In genomic region chr14:31493901-31494300, GRCm38 (mm10) we compare ENCODE assay signal across 8 mouse cellular contexts. TPM values are rescaled to one million over a fixed set of nuclear protein-coding genes. Genes with fewer than 3 reads are reported as not detected.
DNase-seq lines count a peak whose midpoint lies in the region; ATAC-seq lines count a peak whose summit lies in the region.

No protein-coding gene starts in this region.

- H3K27me3 ChIP-seq in heart, embryonic 10.5 days (ENCODE audit: insufficient read depth, poor library complexity, severe bottlenecking) = no peaks in the 10 kb centered on the region
- H3K27me3 ChIP-seq in forebrain, embryonic 16.5 days (replicated peaks; ENCODE audit: control insufficient read depth, insufficient read depth, low read length) = no peaks in the 10 kb centered on the region

- peaks cover 97% of the 10 kb centered on the region for H3K79me2 ChIP-seq in macrophage (ENCODE audit: inconsistent target)

- WGBS in heart, embryonic 10.5 days = 39% methylated on average over 9 of the region's 9 CpGs
- WGBS in forebrain, embryonic 16.5 days = 58% methylated on average over 9 of the region's 9 CpGs
- 14% methylated on average over 9 of the region's 9 CpGs for WGBS in macrophage (ENCODE audit: missing documents)

- H3K36me3 ChIP-seq in heart, embryonic 10.5 days = peaks cover 51% of the 10 kb centered on the region
- H3K36me3 ChIP-seq in forebrain, embryonic 16.5 days (ENCODE audit: control insufficient read depth, insufficient read depth) = peaks cover 9% of the 10 kb centered on the region
- H3K36me3 ChIP-seq in macrophage (ENCODE audit: inconsistent target) = peaks cover 31% of the 10 kb centered on the region; the same call in 1 of the 2 replicates

- H3K4me2 ChIP-seq in forebrain, embryonic 16.5 days (ENCODE audit: low read length) = peak overlapping the region; percentile 95

- H3K9me3 ChIP-seq in heart, embryonic 10.5 days = no peaks in the 10 kb centered on the region
- H3K9me3 ChIP-seq in forebrain, embryonic 16.5 days (ENCODE audit: control insufficient read depth, low read length) = no peaks in the 10 kb centered on the region

- peaks cover 27% of the 10 kb centered on the region for H3K4me1 ChIP-seq in heart, embryonic 10.5 days
- peaks cover 30% of the 10 kb centered on the region for H3K4me1 ChIP-seq in forebrain, embryonic 16.5 days (replicated peaks; ENCODE audit: control insufficient read depth, insufficient read depth, low read length)

- no peak for DNase-seq in heart, embryonic 10.5 days (ENCODE audit: low spot score)
- no peak for DNase-seq in heart, postnatal 4 days
- peak; percentile 33 for DNase-seq in CD4-positive helper T cell, adult 2 months (ENCODE audit: low read depth, low spot score)
- DNase-seq in ovary, postnatal 36 days (ENCODE audit: low spot score) = no peak
- no peak for DNase-seq in right cerebral cortex, postnatal 4 days
- no peak for DNase-seq in layer of hippocampus, adult 18-20 months (ENCODE audit: low spot score in 2 of 2)

- no peak for ATAC-seq in forebrain, embryonic 16.5 days

- peak overlapping the region; percentile 73 for H3K4me3 ChIP-seq in heart, embryonic 10.5 days
- H3K4me3 ChIP-seq in forebrain, embryonic 16.5 days (replicated peaks; ENCODE audit: low read length) = peak overlapping the region; percentile 72
- peak overlapping the region; percentile 97 for H3K4me3 ChIP-seq in macrophage (ENCODE audit: inconsistent target)

- H3K9ac ChIP-seq in forebrain, embryonic 16.5 days (replicated peaks; ENCODE audit: low read depth, low read length) = peak overlapping the region; percentile 94

- peak overlapping the region; percentile 94; the same call in 1 of the 2 replicates for H3K27ac ChIP-seq in heart, embryonic 10.5 days
- H3K27ac ChIP-seq in forebrain, embryonic 16.5 days (ENCODE audit: low read length) = no peak overlapping the region
- peak overlapping the region; percentile 89 for H3K27ac ChIP-seq in macrophage

RNA-seq across cellular contexts. Expression of gene Eaf1, which starts 0.3 kb away (rescaled TPM):
- 22.3 and 25.7 TPM in 2 replicates for polyA plus RNA-seq in heart, embryonic 10.5 days (2016; fragmentation: Nextera tagmentation; extraction: Ambion mirVana)
- total RNA-seq in heart, postnatal 4 days (2021) = 10 to 100 TPM; 16.3 to 17.6 TPM
- polyA plus RNA-seq in forebrain, embryonic 16.5 days (2015; fragmentation: Nextera tagmentation; extraction: Ambion mirVana) = 10.3 and 11.4 TPM in 2 replicates
- total RNA-seq in macrophage (2018; cell fraction: chromatin; rRNA removed) = 100 to 1,000 TPM in 4 of 26 experiments, 10 to 100 TPM in 22; 25.5 to 297 (median 65.6) TPM
- total RNA-seq in macrophage (2018; cell fraction: cytosol; rRNA removed) = 10 to 100 TPM; 40.9 to 90.1 (median 50.3) TPM
- 100 to 1,000 TPM in 4 of 26 experiments, 10 to 100 TPM in 22; 28.9 to 124 (median 57.0) TPM for total RNA-seq in macrophage (2018; cell fraction: nucleus; rRNA removed)
- polyA plus RNA-seq in macrophage (2018) = 29.7 to 78.1 TPM (median 30.5 TPM) in 3 replicates
- total RNA-seq in layer of hippocampus, adult 18-20 months (2021) = 10 to 100 TPM; 19.1 to 20.3 TPM

RNA-seq across cellular contexts. Expression of gene Mettl6, which starts 0.9 kb away (rescaled TPM):
- 52.7 and 64.4 TPM in 2 replicates for polyA plus RNA-seq in heart, embryonic 10.5 days (2016; fragmentation: Nextera tagmentation; extraction: Ambion mirVana)
- 10 to 100 TPM; 16.5 to 16.9 TPM for total RNA-seq in heart, postnatal 4 days (2021)
- polyA plus RNA-seq in forebrain, embryonic 16.5 days (2015; fragmentation: Nextera tagmentation; extraction: Ambion mirVana) = 51.9 and 52.4 TPM in 2 replicates
- 100 to 1,000 TPM in 17 of 26 experiments, 10 to 100 TPM in 9; 66.9 to 216 (median 116) TPM for total RNA-seq in macrophage (2018; cell fraction: chromatin; rRNA removed)
- 10 to 100 TPM; 22.5 to 43.0 (median 30.1) TPM for total RNA-seq in macrophage (2018; cell fraction: cytosol; rRNA removed)
- 100 to 1,000 TPM in 9 of 26 experiments, 10 to 100 TPM in 17; 57.2 to 130 (median 86.3) TPM for total RNA-seq in macrophage (2018; cell fraction: nucleus; rRNA removed)
- polyA plus RNA-seq in macrophage (2018) = 23.8 to 35.1 TPM (median 32.2 TPM) in 3 replicates
- total RNA-seq in layer of hippocampus, adult 18-20 months (2021) = 10 to 100 TPM; 28.3 to 29.6 TPM

RNA-seq across cellular contexts. Expression of gene Sh3bp5, which starts 58.0 kb away (rescaled TPM):
- 26.5 and 30.1 TPM in 2 replicates for polyA plus RNA-seq in heart, embryonic 10.5 days (2016; fragmentation: Nextera tagmentation; extraction: Ambion mirVana)
- 10 to 100 TPM; 78.7 to 80.1 TPM for total RNA-seq in heart, postnatal 4 days (2021)
- polyA plus RNA-seq in forebrain, embryonic 16.5 days (2015; fragmentation: Nextera tagmentation; extraction: Ambion mirVana) = 120 and 128 TPM in 2 replicates
- total RNA-seq in macrophage (2018; cell fraction: chromatin; rRNA removed) = 100 to 1,000 TPM in 16 of 26 experiments, 10 to 100 TPM in 10; 59.6 to 272 (median 117) TPM
- total RNA-seq in macrophage (2018; cell fraction: cytosol; rRNA removed) = 100 to 1,000 TPM in 24 of 26 experiments, 10 to 100 TPM in 2; 96.2 to 190 (median 141) TPM
- 100 to 1,000 TPM in 18 of 26 experiments, 10 to 100 TPM in 8; 64.7 to 176 (median 139) TPM for total RNA-seq in macrophage (2018; cell fraction: nucleus; rRNA removed)
- 90.6 to 150 TPM (median 150 TPM) in 3 replicates for polyA plus RNA-seq in macrophage (2018)
- total RNA-seq in layer of hippocampus, adult 18-20 months (2021) = 100 to 1,000 TPM; 158 to 165 TPM
